Mouse (Mus musculus) lung, embryonic 16.5 days (tissue): Measurements from ENCODE around the gene Fbxw15. TPM values are rescaled to one million over a fixed set of nuclear protein-coding genes. Genes with fewer than 3 reads are reported as not detected.

ENCODE experiments used
- polyA plus RNA-seq: library from polyadenylated mRNA; unstranded; fragments of >200 nt; fragmentation: Nextera tagmentation; extraction: Ambion mirVana; gene quantifications from 2 replicates; pipeline ENCODE4 v1.2.1, GENCODE M21; 2015

Fbxw15 gene
- polyA plus RNA-seq, 1 experiment from 2014 or later, result not detected

Other genes with a start within 250 kb of the Fbxw15 start
- not detected in 2 replicates for gene Fbxw28, start 228.6 kb downstream of the Fbxw15 start, polyA plus RNA-seq
- gene Fbxw22, start 164.0 kb downstream of the Fbxw15 start, polyA plus RNA-seq, result not detected in 2 replicates
- gene Fbxw16, start 119.1 kb downstream of the Fbxw15 start, polyA plus RNA-seq, result not detected in 2 replicates
- gene Fbxw19, start 72.4 kb downstream of the Fbxw15 start, polyA plus RNA-seq, result not detected in 2 replicates
- gene Fbxw24, start 57.8 kb upstream of the Fbxw15 start, polyA plus RNA-seq, result not detected in 2 replicates
- gene Fbxw25, start 96.4 kb upstream of the Fbxw15 start, polyA plus RNA-seq, result not detected in 2 replicates
- not detected in 2 replicates for gene Fbxw18, start 134.4 kb upstream of the Fbxw15 start, polyA plus RNA-seq
- gene Fbxw26, start 177.8 kb upstream of the Fbxw15 start, polyA plus RNA-seq, result not detected in 2 replicates
- not detected in 2 replicates for gene Fbxw27, start 222.4 kb upstream of the Fbxw15 start, polyA plus RNA-seq
- gene Spink8, start 244.0 kb upstream of the Fbxw15 start, polyA plus RNA-seq, result not detected in 2 replicates